Mouse (Mus musculus) urinary bladder, adult 18-20 months (tissue): ENCODE results near the gene Polr2j.

Experiments
- DNase-seq, 2 experiments: peaks; one replicate each; pipeline ENCODE4 v3.0.0; 2022; ENCODE audit warnings: low spot score in 2 of 2, mixed read lengths in 2 of 2

The Polr2j gene

GRCm38 (mm10) chr5:136167296-136167695, 50.9 kb downstream of the Polr2j start:
- DNase-seq, result no peak

- no peak for DNase-seq
Measured at GRCm38 (mm10) chr5:136168071-136168470, 51.6 kb downstream of the Polr2j start.

GRCm38 (mm10) chr5:136169626-136170511, 53.4 kb downstream of the Polr2j start:
- DNase-seq, result no peak

GRCm38 (mm10) chr5:136170512-136171362, 54.3 kb downstream of the Polr2j start, which contains the start of gene Orai2:
Gene Orai2 (minus strand): TSS chr5:136170713.
- DNase-seq, result peak; percentile 74 to 82

GRCm38 (mm10) chr5:136171363-136172341, 55.2 kb downstream of the Polr2j start:
- DNase-seq, result peak; percentile 25 to 52
